Mouse (Mus musculus) midbrain, embryonic 16.5 days (tissue): ENCODE measurements at regions not wholly inside any gene's neighbourhood (a gene's known extent, or its start where the extent isn't known, plus 50 kb on each side); places are given as distances from the start of the nearest gene placed in this dataset.

Experiments
- ATAC-seq: fragments of 200-750 bp; cut with Nextera tagmentation; 2 replicates; pipeline ENCODE4 v1.8.0; 2017; ENCODE audit warnings: moderate TSS enrichment
- H3K27ac ChIP-seq: fragments of 300-500 bp; sonication (generic); 2 replicates; pipeline ENCODE4 v1.5.1; 2014; ENCODE audit warnings: mild to moderate bottlenecking, low read length, mixed read lengths
- H3K27me3 ChIP-seq: fragments of 300-500 bp; sonication (generic); 2 replicates; pipeline ENCODE4 v1.6.1; 2014; ENCODE audit warnings: low read depth, low read length, mixed read lengths; ENCODE audit not compliant: control insufficient read depth, insufficient read depth
- H3K36me3 ChIP-seq: fragments of 300-500 bp; sonication (generic); 2 replicates; pipeline ENCODE4 v1.6.1; 2014; ENCODE audit warnings: mild to moderate bottlenecking, low read length, moderate library complexity, mixed read lengths; ENCODE audit not compliant: control insufficient read depth, insufficient read depth
- H3K4me1 ChIP-seq: fragments of 300-500 bp; sonication (generic); 2 replicates; pipeline ENCODE4 v1.6.1; 2014; ENCODE audit warnings: mild to moderate bottlenecking, low read length, mixed read lengths; ENCODE audit not compliant: control insufficient read depth, insufficient read depth
- H3K4me2 ChIP-seq: fragments of 300-500 bp; sonication (generic); 2 replicates; pipeline ENCODE4 v1.6.1; 2014; ENCODE audit warnings: mild to moderate bottlenecking, low read length, mixed read lengths
- H3K4me3 ChIP-seq: fragments of 300-500 bp; sonication (generic); 2 replicates; pipeline ENCODE4 v1.5.1; 2014; ENCODE audit warnings: low read depth, mild to moderate bottlenecking, low read length, moderate library complexity, mixed read lengths
- H3K9ac ChIP-seq: fragments of 300-500 bp; sonication (generic); 2 replicates; pipeline ENCODE4 v1.6.1; 2014; ENCODE audit warnings: low read depth, low read length, mixed read lengths
- H3K9me3 ChIP-seq: fragments of 300-500 bp; sonication (generic); replicated peaks from 2 replicates; pipeline ENCODE4 v1.6.1; 2014; ENCODE audit warnings: mild to moderate bottlenecking, low read length, mixed read lengths; ENCODE audit not compliant: control insufficient read depth, poor library complexity, severe bottlenecking
- WGBS: fragments of 180-500 bp; shearing (Covaris S2); extraction: QIAGEN DNeasy Blood & Tissue Kit; methylation state at CpG from one replicate; pipeline ENCODE4 v1.1.7; 2014; 5-methylcytosine and 5-hydroxymethylcytosine counted together

DNA sequence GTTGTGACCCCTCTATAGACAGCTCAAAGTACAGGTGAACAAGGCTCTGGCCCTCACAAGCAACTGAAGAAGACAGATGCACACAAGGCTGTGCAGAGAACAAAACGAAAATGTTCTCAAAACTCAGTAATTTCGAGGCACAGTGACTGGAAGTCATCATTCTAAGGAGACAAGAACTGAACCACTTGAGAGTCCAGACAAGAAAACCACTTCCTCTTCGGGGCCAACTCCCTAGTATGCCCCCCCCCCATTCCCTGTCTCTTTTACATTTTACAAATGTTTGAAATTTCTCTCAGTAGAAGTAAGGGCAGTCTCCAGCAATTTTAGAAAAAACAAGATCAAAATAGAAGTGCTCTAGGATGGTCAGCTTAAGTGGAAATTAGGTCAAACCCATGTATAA, 184.0 kb downstream of the Sptssa start:
- no peaks in the 10 kb centered on the region for H3K36me3 ChIP-seq
- WGBS: 82% methylated on average over 3 of the region's 3 CpGs
- H3K27me3 ChIP-seq: no peaks in the 10 kb centered on the region
- H3K4me3 ChIP-seq: no peak overlapping the region
- H3K27ac ChIP-seq: no peak overlapping the region
- no peak overlapping the region for H3K4me2 ChIP-seq
- ATAC-seq: no peak
- no peaks in the 10 kb centered on the region for H3K4me1 ChIP-seq
- no peak overlapping the region for H3K9ac ChIP-seq
- H3K9me3 ChIP-seq: no peaks in the 10 kb centered on the region; the same call in 1 of the 2 replicates

DNA sequence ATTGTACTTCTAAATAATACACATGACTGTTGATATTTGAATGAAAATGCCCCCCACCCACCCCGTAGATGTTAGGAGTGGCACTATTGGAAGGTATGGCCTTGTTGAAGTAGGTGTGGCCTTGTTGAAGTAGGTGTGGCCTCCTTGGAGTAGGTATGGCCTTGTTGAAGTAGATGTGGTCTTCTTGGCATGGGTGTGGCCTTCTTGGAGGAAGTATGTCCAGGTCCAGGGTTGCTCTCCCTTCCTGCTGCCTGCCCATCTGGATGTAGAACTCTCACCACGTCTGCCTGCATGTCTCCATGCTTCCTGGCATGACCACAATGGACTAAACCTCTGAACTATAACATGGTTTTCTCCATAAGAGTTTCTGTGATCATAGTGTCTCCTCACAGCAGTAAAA, 188.7 kb downstream of the Sptssa start:
- no peak overlapping the region for H3K9ac ChIP-seq
- no peaks in the 10 kb centered on the region for H3K27me3 ChIP-seq
- no peak for ATAC-seq
- no peak overlapping the region for H3K4me3 ChIP-seq
- WGBS: 80% methylated on average over 2 of the region's 2 CpGs
- no peak overlapping the region for H3K27ac ChIP-seq
- H3K36me3 ChIP-seq: no peaks in the 10 kb centered on the region
- H3K4me1 ChIP-seq: no peaks in the 10 kb centered on the region
- no peaks in the 10 kb centered on the region for H3K9me3 ChIP-seq
- H3K4me2 ChIP-seq: no peak overlapping the region

DNA sequence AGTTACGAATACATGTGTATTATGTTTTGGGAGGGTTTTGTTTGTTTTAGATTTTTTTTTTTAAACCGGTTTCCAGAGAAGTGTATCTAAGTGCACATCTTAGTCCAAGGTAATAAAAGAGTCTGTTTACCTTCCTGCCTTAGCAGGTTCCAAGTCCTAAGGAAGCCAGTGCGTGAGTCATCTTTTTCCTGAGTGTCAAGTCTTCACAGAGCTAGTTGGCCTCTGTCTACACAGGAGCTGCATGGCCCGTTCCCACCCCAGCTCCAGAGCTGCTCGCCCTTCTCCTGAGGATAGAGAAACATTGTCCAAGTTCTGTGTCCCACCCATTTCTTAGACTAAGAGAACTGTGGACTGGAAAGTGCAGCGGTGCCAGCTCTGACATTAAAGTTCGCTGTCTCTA, 192.6 kb downstream of the Sptssa start:
- Histone ChIP-seq H3K4me2 (no peak overlapping the region), H3K9me3 (no peaks in the 10 kb centered on the region), H3K4me3 (no peak overlapping the region), H3K27ac (no peak overlapping the region), H3K9ac (no peak overlapping the region), H3K4me1 (no peaks in the 10 kb centered on the region), H3K36me3 (no peaks in the 10 kb centered on the region), H3K27me3 (no peaks in the 10 kb centered on the region)
- ATAC-seq: no peak
- 88% methylated on average over 7 of the region's 7 CpGs for WGBS

DNA sequence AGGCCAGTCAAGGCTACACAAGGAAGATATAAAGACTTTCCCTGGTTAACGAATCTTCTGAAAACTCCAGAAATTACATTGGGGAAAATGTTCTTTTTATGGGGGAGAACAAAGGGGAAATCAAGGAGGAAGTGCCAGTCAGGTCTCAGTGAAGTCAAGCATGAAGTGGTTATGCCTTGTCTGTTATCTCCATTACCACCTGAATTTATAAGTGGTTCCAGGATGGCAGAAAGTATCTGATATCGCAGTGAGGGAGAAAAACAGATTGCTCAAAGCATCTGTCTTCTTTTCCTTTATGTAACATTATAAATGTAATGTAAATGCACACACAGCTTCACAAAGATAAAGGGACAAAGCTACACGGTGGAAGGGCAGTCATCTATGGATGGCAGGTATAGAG, 195.0 kb downstream of the Sptssa start:
- Histone ChIP-seq H3K4me3 (no peak overlapping the region), H3K27me3 (no peaks in the 10 kb centered on the region), H3K27ac (no peak overlapping the region), H3K4me2 (no peak overlapping the region), H3K36me3 (no peaks in the 10 kb centered on the region), H3K4me1 (no peaks in the 10 kb centered on the region), H3K9ac (no peak overlapping the region), H3K9me3 (no peaks in the 10 kb centered on the region)
- ATAC-seq: no peak
- 75% methylated on average over 3 of the region's 3 CpGs for WGBS

DNA sequence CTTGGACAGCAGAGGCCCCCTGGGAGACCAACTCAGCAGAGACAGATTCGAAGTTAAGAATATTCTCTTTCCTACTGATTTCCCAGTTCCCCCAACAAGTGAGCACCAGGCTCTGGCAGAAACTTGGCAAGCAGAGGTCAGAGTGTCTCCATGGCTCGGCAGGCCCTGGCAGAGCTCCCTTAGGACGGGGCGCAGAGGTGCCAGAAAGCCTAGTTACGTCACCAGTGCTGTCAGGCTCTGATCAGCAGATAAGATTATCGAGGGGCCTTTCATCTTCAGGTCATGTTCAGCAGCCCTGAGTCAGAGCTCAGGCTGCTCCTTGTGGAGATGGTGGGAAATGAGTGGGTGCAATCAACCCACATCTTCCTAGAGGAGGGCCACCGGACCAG, 196.2 kb downstream of the Sptssa start:
- H3K4me1 ChIP-seq: no peaks in the 10 kb centered on the region
- H3K4me2 ChIP-seq: no peak overlapping the region
- ATAC-seq: no peak
- WGBS: 79% methylated on average over 7 of the region's 7 CpGs
- H3K9me3 ChIP-seq: no peaks in the 10 kb centered on the region
- no peak overlapping the region for H3K4me3 ChIP-seq
- no peak overlapping the region for H3K27ac ChIP-seq
- H3K27me3 ChIP-seq: no peaks in the 10 kb centered on the region
- H3K36me3 ChIP-seq: no peaks in the 10 kb centered on the region
- no peak overlapping the region for H3K9ac ChIP-seq

DNA sequence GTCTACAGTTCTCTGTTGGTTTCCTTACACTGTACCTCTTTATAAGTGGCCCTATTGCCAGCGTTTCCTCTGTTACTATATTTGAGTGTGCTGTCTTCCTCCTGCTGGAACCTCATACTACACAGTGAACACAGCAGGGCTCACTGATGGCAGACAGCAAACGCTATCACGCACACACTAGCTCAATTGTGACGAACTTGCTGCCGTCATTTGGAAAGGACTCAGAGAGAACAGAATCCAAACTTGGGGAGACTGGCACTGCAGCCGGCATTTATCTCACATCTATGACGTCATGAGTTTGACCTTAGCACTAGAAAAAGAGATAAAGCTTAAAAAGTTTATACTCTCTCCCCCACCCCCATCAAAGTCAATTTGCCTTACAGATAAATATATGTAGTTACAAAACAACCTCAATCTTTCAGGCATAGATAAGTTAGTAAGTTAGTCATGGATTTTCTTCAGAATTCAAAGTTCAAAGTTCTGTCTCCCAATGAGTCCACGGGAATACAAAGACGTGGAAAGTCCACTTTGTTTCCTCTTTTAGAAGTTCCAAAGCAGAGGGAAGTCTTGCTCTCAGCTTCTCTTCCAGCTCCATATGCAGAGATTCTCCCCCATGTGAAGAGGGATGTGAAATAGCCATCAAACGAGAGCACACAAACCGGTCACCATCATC, 196.8 kb downstream of the Sptssa start:
- no peaks in the 10 kb centered on the region for H3K9me3 ChIP-seq
- no peak overlapping the region for H3K4me3 ChIP-seq
- no peaks in the 10 kb centered on the region for H3K27me3 ChIP-seq
- WGBS: 84% methylated on average over 11 of the region's 11 CpGs
- no peak overlapping the region for H3K9ac ChIP-seq
- no peak overlapping the region for H3K27ac ChIP-seq
- H3K36me3 ChIP-seq: no peaks in the 10 kb centered on the region
- no peak for ATAC-seq
- no peak overlapping the region for H3K4me2 ChIP-seq
- H3K4me1 ChIP-seq: no peaks in the 10 kb centered on the region

DNA sequence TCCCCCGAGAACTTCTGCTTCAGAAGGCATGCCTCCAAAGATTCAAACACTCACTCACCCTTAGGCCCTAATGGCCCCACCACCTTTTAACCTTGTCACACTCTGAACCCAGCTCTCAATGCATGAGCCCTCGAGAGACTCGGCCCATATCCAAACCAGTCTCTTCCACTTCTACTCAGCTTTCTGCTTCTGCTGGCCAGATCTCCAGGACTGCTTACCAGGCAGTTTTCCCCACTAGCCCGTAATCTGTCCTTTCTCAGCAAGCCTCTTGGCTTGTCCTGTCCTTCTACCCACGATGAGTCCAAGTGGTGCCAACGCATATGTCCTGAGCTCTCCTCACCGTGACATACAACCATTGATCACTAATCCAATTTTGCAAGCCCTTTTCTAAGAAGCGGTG, 199.6 kb downstream of the Sptssa start:
- Histone ChIP-seq H3K36me3 (no peaks in the 10 kb centered on the region), H3K4me3 (no peak overlapping the region), H3K27ac (no peak overlapping the region), H3K9me3 (no peaks in the 10 kb centered on the region), H3K9ac (no peak overlapping the region), H3K27me3 (no peaks in the 10 kb centered on the region), H3K4me1 (no peaks in the 10 kb centered on the region), H3K4me2 (no peak overlapping the region)
- 88% methylated on average over 8 of the region's 8 CpGs for WGBS
- ATAC-seq: no peak

DNA sequence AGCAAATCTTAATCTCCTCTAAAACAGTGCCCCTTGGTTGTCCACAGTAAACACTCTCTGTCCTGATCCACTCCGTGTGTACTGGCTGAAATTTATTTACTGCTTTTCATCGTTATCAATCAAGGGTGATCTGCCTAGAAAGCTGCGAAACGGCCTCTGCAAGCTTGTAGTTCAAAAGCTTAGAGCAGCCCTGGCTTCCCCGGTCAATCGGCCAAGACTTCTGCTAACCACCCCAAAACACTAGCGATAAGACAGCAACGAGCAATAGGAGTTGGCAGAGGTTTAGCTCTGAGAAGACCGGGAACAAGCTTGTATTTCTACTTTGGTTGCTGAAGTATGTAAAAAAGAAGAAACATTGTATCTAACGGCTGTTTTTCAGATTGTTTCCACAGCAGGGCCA, 201.8 kb downstream of the Sptssa start:
- Histone ChIP-seq H3K4me1 (no peaks in the 10 kb centered on the region), H3K27me3 (no peaks in the 10 kb centered on the region), H3K4me2 (no peak overlapping the region), H3K9me3 (no peaks in the 10 kb centered on the region), H3K27ac (no peak overlapping the region), H3K4me3 (no peak overlapping the region), H3K9ac (no peak overlapping the region), H3K36me3 (no peaks in the 10 kb centered on the region)
- ATAC-seq: no peak
- 91% methylated on average over 10 of the region's 10 CpGs for WGBS

DNA sequence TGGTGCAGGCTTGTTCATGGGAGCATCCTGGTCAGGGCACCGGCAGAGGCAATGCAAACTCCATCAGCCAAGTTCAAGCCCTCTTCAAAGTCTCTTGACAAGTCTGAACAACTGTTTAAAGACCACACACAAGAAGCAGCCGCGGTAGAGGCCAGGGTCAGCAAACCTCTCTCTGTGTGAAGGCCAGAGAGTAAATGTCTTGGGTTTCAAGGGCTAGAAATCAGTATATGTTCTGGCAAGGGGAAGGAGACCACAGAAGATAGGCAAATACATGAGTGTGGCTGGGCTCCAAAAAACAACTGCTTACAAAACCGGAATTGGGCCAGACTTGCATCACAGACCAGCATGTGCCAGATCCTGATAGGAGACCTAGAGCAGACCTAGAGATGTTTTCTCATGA, 203.0 kb downstream of the Sptssa start:
- no peaks in the 10 kb centered on the region for H3K9me3 ChIP-seq
- H3K4me2 ChIP-seq: no peak overlapping the region
- no peaks in the 10 kb centered on the region for H3K36me3 ChIP-seq
- no peak overlapping the region for H3K9ac ChIP-seq
- no peaks in the 10 kb centered on the region for H3K27me3 ChIP-seq
- no peak for ATAC-seq
- no peak overlapping the region for H3K27ac ChIP-seq
- H3K4me3 ChIP-seq: no peak overlapping the region
- no peaks in the 10 kb centered on the region for H3K4me1 ChIP-seq
- 87% methylated on average over 4 of the region's 4 CpGs for WGBS
